Mouse (Mus musculus) lung, embryonic 14.5 days (tissue): ENCODE results near the gene Trex2. TPM values are rescaled to one million over a fixed set of nuclear protein-coding genes. Genes with fewer than 3 reads are reported as not detected.
A peak's percentile ranks its signal among the peaks of the same experiment; 100 is the strongest.
"Not testable (repeated sequence)": the region's sequence is repeated elsewhere in the genome, so short reads cannot be mapped to it uniquely, and the experiment has no call there.

ENCODE experiments used
- ATAC-seq: fragments of 200-750 bp; cut with Nextera tagmentation; 2 replicates; pipeline ENCODE4 v1.8.0; 2017; ENCODE audit warnings: mild to moderate bottlenecking, moderate TSS enrichment, moderate library complexity; ENCODE audit not compliant: insufficient read depth
- DNase-seq: peaks from one replicate; pipeline ENCODE4 v3.0.0-alpha.2; 2015
- H3K27ac ChIP-seq: fragments of 300-500 bp; sonication (generic); 2 replicates; pipeline ENCODE4 v1.5.1; 2014; ENCODE audit warnings: low read depth, mild to moderate bottlenecking, moderate library complexity
- H3K27me3 ChIP-seq: fragments of 300-500 bp; sonication (generic); 2 replicates; pipeline ENCODE4 v1.6.1; 2014; ENCODE audit warnings: low read length, control low read depth; ENCODE audit not compliant: insufficient read depth
- H3K36me3 ChIP-seq: fragments of 300-500 bp; sonication (generic); 2 replicates; pipeline ENCODE4 v1.6.1; 2014; ENCODE audit warnings: control low read depth; ENCODE audit not compliant: insufficient read depth
- H3K4me1 ChIP-seq: fragments of 300-500 bp; sonication (generic); 2 replicates; pipeline ENCODE4 v1.6.1; 2014; ENCODE audit warnings: antibody characterized with exemption, control low read depth; ENCODE audit not compliant: insufficient read depth
- H3K4me2 ChIP-seq: fragments of 300-500 bp; sonication (generic); 2 replicates; pipeline ENCODE4 v1.6.1; 2014; ENCODE audit warnings: mild to moderate bottlenecking
- H3K4me3 ChIP-seq: fragments of 300-500 bp; sonication (generic); 2 replicates; pipeline ENCODE4 v1.5.1; 2014; ENCODE audit warnings: low read depth, low read length
- H3K9ac ChIP-seq: fragments of 300-500 bp; sonication (generic); 2 replicates; pipeline ENCODE4 v1.6.1; 2014
- H3K9me3 ChIP-seq: fragments of 300-500 bp; sonication (generic); 2 replicates; pipeline ENCODE4 v1.6.1; 2016; ENCODE audit warnings: low read depth, low read length, control low read depth
- CTCF ChIP-seq: IDR thresholded peaks from 2 replicates; pipeline ENCODE4 v1.5.1; 2016; ENCODE audit warnings: antibody characterized with exemption, low read depth
- WGBS: fragments of 180-500 bp; shearing (Covaris S2); extraction: QIAGEN DNeasy Blood & Tissue Kit; methylation state at CpG from one replicate; pipeline ENCODE4 v1.1.7; 2014; 5-methylcytosine and 5-hydroxymethylcytosine counted together
- polyA plus RNA-seq: library from polyadenylated mRNA; unstranded; fragments of >200 nt; fragmentation: Nextera tagmentation; extraction: Ambion mirVana; gene quantifications from 2 replicates; pipeline ENCODE4 v1.2.1, GENCODE M21; 2014

Gene Trex2
- polyA plus RNA-seq, 1 experiment from 2014 or later, result 0.18 TPM

GRCm38 (mm10) chrX:73430036-73430435, 5.1 kb downstream of the Trex2 start:
- no peak overlapping the region for H3K4me3 ChIP-seq
- H3K27me3 ChIP-seq, result no peaks in the 10 kb centered on the region
- H3K36me3 ChIP-seq, result no peaks in the 10 kb centered on the region
- H3K9me3 ChIP-seq, result no peaks in the 10 kb centered on the region
- no peak for ATAC-seq
- H3K27ac ChIP-seq, result no peak overlapping the region
- peak; percentile 43 for DNase-seq
- no peak overlapping the region for H3K9ac ChIP-seq
- WGBS, result 76% methylated on average over 2 of the region's 2 CpGs
- H3K4me1 ChIP-seq, result no peaks in the 10 kb centered on the region
- peak; percentile 37; the same call in 1 of the 2 replicates for TF ChIP-seq CTCF
- no peak overlapping the region for H3K4me2 ChIP-seq

DNA sequence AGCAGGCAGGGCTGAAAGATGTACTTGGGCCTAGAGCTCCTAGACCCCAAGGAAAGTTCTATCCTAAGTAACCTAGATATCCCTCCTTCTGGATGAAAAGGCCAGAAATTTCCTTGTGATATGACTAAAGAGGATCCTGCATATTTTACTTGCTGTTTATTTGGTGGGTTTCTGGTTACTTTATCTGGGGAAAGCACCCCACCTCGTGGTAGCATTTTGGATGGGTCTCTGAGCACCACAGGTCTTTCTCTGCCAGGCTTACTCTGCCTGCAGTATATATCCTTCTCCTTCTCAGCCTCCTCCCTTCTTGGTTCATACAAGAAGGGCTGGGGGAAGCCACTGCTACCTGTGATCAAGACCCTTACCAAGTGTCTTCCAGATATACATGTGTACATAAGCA, 22.4 kb downstream of the Trex2 start:
- no peak for TF ChIP-seq CTCF
- Histone ChIP-seq H3K9ac (no peak overlapping the region), H3K9me3 (no peaks in the 10 kb centered on the region), H3K36me3 (no peaks in the 10 kb centered on the region), H3K4me1 (no peaks in the 10 kb centered on the region), H3K4me3 (no peak overlapping the region), H3K27ac (no peak overlapping the region), H3K4me2 (no peak overlapping the region), H3K27me3 (no peaks in the 10 kb centered on the region)
- WGBS, result 6% methylated on average over 1 of the region's 1 CpGs
- DNase-seq, result peak; percentile 12
- ATAC-seq, result no peak

GRCm38 (mm10) chrX:73410880-73411517, 24.1 kb downstream of the Trex2 start, which contains the start of gene Zfp92:
Gene Zfp92 (plus strand): TSS chrX:73411096.
- peak within 1 kb of the TSS; percentile 54 for H3K4me2 ChIP-seq
- no peak within 1 kb of the TSS for H3K27ac ChIP-seq
- H3K9me3 ChIP-seq, result no peaks in the 10 kb centered on the region
- DNase-seq, result peak; percentile 3
- 16% methylated on average over 20 of the region's 20 CpGs for WGBS
- TF ChIP-seq CTCF, result no peak
- no peak within 1 kb of the TSS for H3K9ac ChIP-seq
- H3K4me3 ChIP-seq, result 0 out of 2 replicates have a peak within 1 kb of the TSS, but pooled peaks have one; percentile 4
- H3K36me3 ChIP-seq, result no peaks in the 10 kb centered on the region
- no peaks in the 10 kb centered on the region for H3K27me3 ChIP-seq
- no peak for ATAC-seq
- H3K4me1 ChIP-seq, result no peaks in the 10 kb centered on the region

- DNase-seq (no peak), ATAC-seq (no peak)
- no peaks in the 10 kb centered on the region for H3K27me3 ChIP-seq
- no peak overlapping the region for H3K27ac ChIP-seq
- no peaks in the 10 kb centered on the region for H3K36me3 ChIP-seq
- TF ChIP-seq CTCF, result no peak
- no peak overlapping the region for H3K4me3 ChIP-seq
- no peaks in the 10 kb centered on the region for H3K4me1 ChIP-seq
- H3K9me3 ChIP-seq, result no peaks in the 10 kb centered on the region
- WGBS, result 89% methylated on average over 12 of the region's 12 CpGs
- H3K9ac ChIP-seq, result no peak overlapping the region
- H3K4me2 ChIP-seq, result no peak overlapping the region
Measured at GRCm38 (mm10) chrX:73401616-73402015, 33.5 kb downstream of the Trex2 start.

- no peak for ATAC-seq
- no peak overlapping the region for H3K4me3 ChIP-seq
- no peak overlapping the region for H3K4me2 ChIP-seq
- TF ChIP-seq CTCF, result no peak
- no peak overlapping the region for H3K27ac ChIP-seq
- no peaks in the 10 kb centered on the region for H3K36me3 ChIP-seq
- no peak for DNase-seq
- no peaks in the 10 kb centered on the region for H3K4me1 ChIP-seq
- H3K9me3 ChIP-seq, result no peaks in the 10 kb centered on the region
- no peak overlapping the region for H3K9ac ChIP-seq
- H3K27me3 ChIP-seq, result no peaks in the 10 kb centered on the region
- 89% methylated on average over 20 of the region's 20 CpGs for WGBS
Measured at GRCm38 (mm10) chrX:73400951-73401350, 34.2 kb downstream of the Trex2 start.

GRCm38 (mm10) chrX:73398636-73399035, 36.5 kb downstream of the Trex2 start, which contains the start of gene Gm18336:
Gene Gm18336 (minus strand): TSS chrX:73398736.
- not testable (repeated sequence) for H3K27ac ChIP-seq, H3K9ac ChIP-seq, H3K27me3 ChIP-seq, H3K36me3 ChIP-seq, H3K9me3 ChIP-seq, H3K4me1 ChIP-seq, DNase-seq, ATAC-seq, H3K4me2 ChIP-seq, H3K4me3 ChIP-seq
- WGBS, result 61% methylated on average over 2 of the region's 2 CpGs

DNA sequence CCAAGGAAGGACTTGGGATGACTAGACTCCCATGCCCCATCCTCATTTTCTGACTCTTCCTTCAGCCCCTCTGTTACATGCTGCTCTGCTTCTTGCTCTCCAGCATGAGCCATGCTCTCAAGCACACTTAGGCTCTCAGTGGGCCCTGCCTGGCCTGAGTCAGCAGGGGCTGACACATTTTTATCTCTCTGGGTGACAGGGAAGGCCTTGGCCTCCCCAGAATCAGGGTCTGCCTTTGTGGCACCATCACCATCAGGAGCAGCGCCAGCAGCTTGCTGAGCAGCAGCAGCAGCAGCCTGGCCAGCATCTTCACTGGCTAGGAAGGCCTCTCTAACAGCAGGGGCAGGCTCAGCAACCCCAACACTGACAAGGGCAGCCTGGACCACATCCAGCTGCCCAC, 38.7 kb downstream of the Trex2 start:
- DNase-seq (no peak), ATAC-seq (no peak)
- no peaks in the 10 kb centered on the region for H3K36me3 ChIP-seq
- no peak overlapping the region for H3K9ac ChIP-seq
- 83% methylated on average over 1 of the region's 1 CpGs for WGBS
- H3K4me3 ChIP-seq, result no peak overlapping the region
- H3K4me2 ChIP-seq, result no peak overlapping the region
- no peak overlapping the region for H3K27ac ChIP-seq
- H3K27me3 ChIP-seq, result no peaks in the 10 kb centered on the region
- no peaks in the 10 kb centered on the region for H3K9me3 ChIP-seq
- TF ChIP-seq CTCF, result no peak
- H3K4me1 ChIP-seq, result no peaks in the 10 kb centered on the region
